Mouse (Mus musculus) embryonic facial prominence, embryonic 12.5 days (tissue): ENCODE measurements around the gene Ncam1. TPM values are rescaled to one million over a fixed set of nuclear protein-coding genes. Genes with fewer than 3 reads are reported as not detected.
A peak's percentile ranks its signal among the peaks of the same experiment; 100 is the strongest.

ENCODE experiments used
- ATAC-seq: fragments of 200-750 bp; cut with Nextera tagmentation; 2 replicates; pipeline ENCODE4 v1.8.0; 2017; ENCODE audit not compliant: insufficient number of reproducible peaks, insufficient read depth, low FRiP score, low TSS enrichment
- H3K27ac ChIP-seq: fragments of 300-500 bp; sonication (generic); 2 replicates; pipeline ENCODE4 v1.5.1; 2016; ENCODE audit warnings: mild to moderate bottlenecking
- H3K27me3 ChIP-seq: fragments of 300-500 bp; sonication (generic); 2 replicates; pipeline ENCODE4 v1.6.1; 2016; ENCODE audit warnings: mild to moderate bottlenecking, moderate library complexity
- H3K36me3 ChIP-seq: fragments of 300-500 bp; sonication (generic); 2 replicates; pipeline ENCODE4 v1.6.1; 2016; ENCODE audit warnings: mild to moderate bottlenecking
- H3K4me1 ChIP-seq: fragments of 300-500 bp; sonication (generic); 2 replicates; pipeline ENCODE4 v1.6.1; 2016
- H3K4me2 ChIP-seq: fragments of 300-500 bp; sonication (generic); replicated peaks from 2 replicates; pipeline ENCODE4 v1.6.1; 2016; ENCODE audit warnings: mild to moderate bottlenecking, moderate library complexity
- H3K4me3 ChIP-seq: fragments of 300-500 bp; sonication (generic); 2 replicates; pipeline ENCODE4 v1.5.1; 2016; ENCODE audit warnings: mild to moderate bottlenecking
- H3K9ac ChIP-seq: fragments of 300-500 bp; sonication (generic); 2 replicates; pipeline ENCODE4 v1.6.1; 2016; ENCODE audit warnings: mild to moderate bottlenecking, moderate library complexity
- H3K9me3 ChIP-seq: fragments of 300-500 bp; sonication (generic); 2 replicates; pipeline ENCODE4 v1.6.1; 2016; ENCODE audit warnings: mild to moderate bottlenecking, moderate library complexity
- WGBS: fragments of 180-500 bp; shearing (Covaris S2); methylation state at CpG from one replicate; pipeline ENCODE4 v1.1.7; 2016; 5-methylcytosine and 5-hydroxymethylcytosine counted together
- polyA plus RNA-seq: library from polyadenylated mRNA; unstranded; fragments of >200 nt; fragmentation: Nextera tagmentation; extraction: Ambion mirVana; gene quantifications from 2 replicates; pipeline ENCODE4 v1.2.1, GENCODE M21; 2016

The Ncam1 gene
- polyA plus RNA-seq, 1 experiment from 2014 or later = 85.4 TPM

GRCm38 (mm10) chr9:49533912-49534491, 264.7 kb downstream of the Ncam1 start:
- no peaks in the 10 kb centered on the region for H3K9me3 ChIP-seq
- no peak overlapping the region for H3K9ac ChIP-seq
- H3K4me3 ChIP-seq = no peak overlapping the region
- H3K4me2 ChIP-seq = no peak overlapping the region
- WGBS = 33% methylated on average over 8 of the region's 8 CpGs
- peak overlapping the region; percentile 14; the same call in 1 of the 2 replicates for H3K27ac ChIP-seq
- H3K27me3 ChIP-seq = no peaks in the 10 kb centered on the region
- peaks cover 17% of the 10 kb centered on the region for H3K4me1 ChIP-seq
- no peaks in the 10 kb centered on the region for H3K36me3 ChIP-seq
- ATAC-seq = no peak

DNA sequence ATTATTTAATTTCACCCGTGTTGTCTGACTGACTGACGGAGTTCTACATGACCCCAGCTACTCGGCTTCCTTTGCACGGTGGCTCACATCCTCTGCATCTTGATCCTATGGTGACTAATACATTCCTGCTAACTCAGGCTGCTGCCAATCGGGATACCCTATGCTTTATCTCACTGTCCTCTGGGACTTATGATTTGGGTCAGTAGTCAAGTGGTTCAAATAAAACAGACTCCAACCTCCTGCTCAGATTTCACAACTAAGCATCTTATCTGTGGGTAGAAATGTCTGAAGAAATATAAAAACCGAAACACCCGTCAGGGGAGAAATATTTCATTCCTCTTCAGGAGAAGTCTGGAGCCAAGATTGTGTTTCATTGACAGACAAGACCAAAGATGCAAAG, 265.3 kb downstream of the Ncam1 start:
- H3K9me3 ChIP-seq = no peaks in the 10 kb centered on the region
- no peaks in the 10 kb centered on the region for H3K27me3 ChIP-seq
- no peak overlapping the region for H3K4me3 ChIP-seq
- peaks cover 17% of the 10 kb centered on the region for H3K4me1 ChIP-seq
- 50% methylated on average over 7 of the region's 7 CpGs for WGBS
- H3K4me2 ChIP-seq = no peak overlapping the region
- H3K36me3 ChIP-seq = no peaks in the 10 kb centered on the region
- no peak overlapping the region for H3K27ac ChIP-seq
- H3K9ac ChIP-seq = no peak overlapping the region
- ATAC-seq = no peak

- peaks cover 23% of the 10 kb centered on the region for H3K4me1 ChIP-seq
- WGBS = 90% methylated on average over 6 of the region's 6 CpGs
- no peak overlapping the region for H3K9ac ChIP-seq
- H3K36me3 ChIP-seq = no peaks in the 10 kb centered on the region
- no peaks in the 10 kb centered on the region for H3K27me3 ChIP-seq
- H3K9me3 ChIP-seq = no peaks in the 10 kb centered on the region
- no peak for ATAC-seq
- H3K4me2 ChIP-seq = no peak overlapping the region
- no peak overlapping the region for H3K27ac ChIP-seq
- no peak overlapping the region for H3K4me3 ChIP-seq
Measured at GRCm38 (mm10) chr9:49531833-49532232, 266.9 kb downstream of the Ncam1 start.

DNA sequence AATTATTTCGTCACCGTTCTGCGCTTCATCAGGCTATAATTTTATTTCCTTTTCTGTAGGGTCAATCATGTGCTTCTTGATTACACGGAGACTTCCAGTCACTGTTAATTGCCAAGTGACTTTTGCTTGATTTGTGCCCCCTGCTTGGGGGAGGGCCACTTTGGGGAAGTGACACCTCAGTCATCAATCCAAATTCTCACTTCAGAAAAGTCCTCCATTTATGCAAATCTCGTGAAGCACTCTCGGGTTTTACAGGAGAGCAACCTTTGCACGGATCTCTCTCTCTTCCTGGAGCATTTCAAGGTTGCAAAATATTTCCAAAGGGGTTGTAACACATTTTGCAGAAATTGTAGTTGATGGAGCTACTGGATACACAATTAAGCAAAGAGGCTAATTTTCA, 267.5 kb downstream of the Ncam1 start:
- Histone ChIP-seq H3K4me1 (peaks cover 23% of the 10 kb centered on the region), H3K4me3 (no peak overlapping the region), H3K9me3 (no peaks in the 10 kb centered on the region), H3K27ac (no peak overlapping the region), H3K36me3 (no peaks in the 10 kb centered on the region), H3K27me3 (no peaks in the 10 kb centered on the region), H3K4me2 (no peak overlapping the region), H3K9ac (no peak overlapping the region)
- 61% methylated on average over 7 of the region's 7 CpGs for WGBS
- ATAC-seq = no peak

DNA sequence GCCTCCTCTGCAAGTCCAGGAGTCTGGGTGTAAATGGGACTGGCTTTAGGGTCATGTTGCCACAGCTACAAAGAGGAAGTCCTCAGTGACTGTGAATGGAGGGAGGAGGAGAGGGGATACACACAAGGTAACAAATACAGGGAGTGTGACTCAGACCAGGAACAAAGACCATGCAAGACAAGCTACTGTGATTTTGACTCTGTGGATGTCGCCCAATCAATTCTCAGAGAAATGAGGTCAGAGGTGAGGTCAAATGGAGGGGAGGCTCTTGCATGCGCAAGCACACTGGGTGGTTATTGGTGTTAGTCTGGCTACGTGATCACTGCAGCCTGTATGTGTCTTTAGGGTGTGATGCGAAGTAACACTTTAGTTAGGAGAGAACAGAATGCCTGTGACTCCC, 268.0 kb downstream of the Ncam1 start:
- no peak overlapping the region for H3K9ac ChIP-seq
- H3K27ac ChIP-seq = no peak overlapping the region
- 69% methylated on average over 4 of the region's 4 CpGs for WGBS
- H3K9me3 ChIP-seq = no peaks in the 10 kb centered on the region
- H3K4me2 ChIP-seq = no peak overlapping the region
- no peaks in the 10 kb centered on the region for H3K36me3 ChIP-seq
- no peak for ATAC-seq
- no peak overlapping the region for H3K4me3 ChIP-seq
- no peaks in the 10 kb centered on the region for H3K27me3 ChIP-seq
- peaks cover 23% of the 10 kb centered on the region for H3K4me1 ChIP-seq

DNA sequence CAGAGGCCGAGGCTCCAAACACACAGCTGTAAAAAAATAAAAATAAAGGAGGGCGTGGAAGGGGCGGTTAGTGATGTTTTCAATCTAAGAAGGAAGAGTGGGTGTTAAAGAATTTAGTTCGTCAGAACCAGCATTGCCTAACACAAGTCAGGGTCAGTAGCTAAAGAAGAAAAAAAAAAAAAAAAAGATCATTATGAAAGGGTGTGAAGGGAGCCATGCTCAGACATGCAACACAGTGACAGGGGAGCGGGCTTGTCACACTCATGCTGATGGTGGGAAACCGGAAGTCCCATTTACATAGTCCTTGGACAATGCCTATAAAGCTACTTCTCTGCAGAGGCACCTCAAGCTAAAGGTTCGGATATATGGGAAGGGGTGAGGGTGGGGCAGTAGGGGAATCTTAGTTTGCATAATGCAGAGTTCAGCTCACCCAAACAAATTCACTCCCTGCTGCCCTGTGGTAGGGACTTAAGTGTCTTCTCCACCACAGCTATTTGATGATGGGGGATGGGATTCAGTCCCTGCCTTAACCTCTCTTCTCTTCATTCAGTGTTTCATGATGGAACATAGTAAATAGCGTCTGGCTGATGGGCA, 269.3 kb downstream of the Ncam1 start:
- WGBS = 73% methylated on average over 8 of the region's 8 CpGs
- Histone ChIP-seq H3K4me3 (no peak overlapping the region), H3K27ac (no peak overlapping the region), H3K27me3 (no peaks in the 10 kb centered on the region), H3K36me3 (no peaks in the 10 kb centered on the region), H3K9me3 (no peaks in the 10 kb centered on the region), H3K4me1 (peaks cover 24% of the 10 kb centered on the region), H3K9ac (no peak overlapping the region), H3K4me2 (no peak overlapping the region)
- no peak for ATAC-seq

DNA sequence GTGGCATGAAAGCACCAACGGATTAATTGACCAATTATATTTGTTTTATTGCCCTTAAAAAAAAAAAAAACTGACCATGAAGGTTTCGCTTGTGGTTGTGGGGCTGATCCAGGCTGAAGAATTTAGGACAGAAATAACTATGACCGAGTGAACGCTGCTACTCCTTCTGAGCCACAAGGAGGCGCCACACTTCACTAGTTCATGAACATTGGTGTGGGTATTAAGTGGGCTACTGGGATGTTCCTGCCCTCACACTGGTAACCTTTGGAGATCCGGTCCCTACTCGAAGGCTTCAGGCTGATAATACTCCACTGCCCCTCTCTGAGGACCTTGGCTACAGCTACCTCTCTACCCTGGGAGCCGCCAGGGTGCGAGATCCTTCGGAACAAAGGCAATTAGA, 269.8 kb downstream of the Ncam1 start:
- Histone ChIP-seq H3K36me3 (no peaks in the 10 kb centered on the region), H3K4me3 (no peak overlapping the region), H3K9ac (no peak overlapping the region), H3K4me1 (peaks cover 20% of the 10 kb centered on the region), H3K27ac (no peak overlapping the region), H3K9me3 (no peaks in the 10 kb centered on the region), H3K4me2 (no peak overlapping the region), H3K27me3 (no peaks in the 10 kb centered on the region)
- 65% methylated on average over 10 of the region's 10 CpGs for WGBS
- no peak for ATAC-seq

- H3K9me3 ChIP-seq = no peaks in the 10 kb centered on the region
- no peak overlapping the region for H3K4me2 ChIP-seq
- H3K36me3 ChIP-seq = no peaks in the 10 kb centered on the region
- peaks cover 20% of the 10 kb centered on the region for H3K4me1 ChIP-seq
- no peak overlapping the region for H3K4me3 ChIP-seq
- H3K9ac ChIP-seq = no peak overlapping the region
- WGBS = 60% methylated on average over 5 of the region's 5 CpGs
- H3K27ac ChIP-seq = no peak overlapping the region
- no peak for ATAC-seq
- H3K27me3 ChIP-seq = no peaks in the 10 kb centered on the region
Measured at GRCm38 (mm10) chr9:49528026-49528425, 270.7 kb downstream of the Ncam1 start.

DNA sequence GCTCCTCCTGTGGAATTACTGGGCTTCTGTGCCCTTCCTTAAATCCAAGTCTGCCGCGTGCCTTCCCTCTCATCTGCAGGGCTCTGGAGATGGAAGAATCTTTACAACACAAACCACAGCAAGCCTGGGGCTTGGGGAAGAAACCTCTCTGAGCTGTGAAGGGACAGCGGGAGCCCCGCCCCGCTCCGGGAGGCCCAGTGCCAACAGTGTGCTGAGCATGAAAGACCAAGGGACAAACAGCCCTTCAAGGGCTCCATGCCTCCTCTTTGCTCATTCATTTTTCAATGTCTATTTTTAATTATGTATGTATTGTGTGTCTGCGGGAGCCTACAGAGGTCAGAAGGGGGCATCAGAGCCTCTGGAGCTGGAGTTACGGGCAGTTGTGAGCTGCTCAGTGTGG, 271.4 kb downstream of the Ncam1 start:
- H3K9ac ChIP-seq = no peak overlapping the region
- no peaks in the 10 kb centered on the region for H3K9me3 ChIP-seq
- no peak overlapping the region for H3K4me2 ChIP-seq
- 68% methylated on average over 8 of the region's 8 CpGs for WGBS
- H3K4me1 ChIP-seq = peaks cover 20% of the 10 kb centered on the region
- no peak overlapping the region for H3K27ac ChIP-seq
- H3K27me3 ChIP-seq = no peaks in the 10 kb centered on the region
- H3K4me3 ChIP-seq = no peak overlapping the region
- H3K36me3 ChIP-seq = no peaks in the 10 kb centered on the region
- ATAC-seq = no peak

DNA sequence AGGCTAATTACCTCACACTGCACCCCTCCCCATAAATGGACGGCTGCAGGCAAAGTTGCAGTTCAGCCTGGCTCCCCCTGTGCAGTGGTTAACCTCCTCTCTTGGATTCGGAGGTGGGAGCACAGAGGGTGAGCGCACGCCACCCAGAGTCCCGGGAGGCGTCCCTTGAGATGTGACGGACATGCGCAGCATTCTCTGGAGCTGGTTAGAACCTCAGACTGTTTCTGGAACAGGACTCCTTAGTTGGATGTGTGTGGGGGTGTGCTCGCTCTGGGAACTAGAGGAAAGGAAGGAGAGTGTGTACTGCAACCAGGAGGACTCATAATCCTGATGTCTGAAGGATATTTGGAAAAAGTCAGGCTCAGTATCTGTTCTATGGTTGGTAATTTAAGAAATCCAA, 274.0 kb downstream of the Ncam1 start:
- no peaks in the 10 kb centered on the region for H3K9me3 ChIP-seq
- H3K4me2 ChIP-seq = no peak overlapping the region
- H3K4me1 ChIP-seq = peaks cover 11% of the 10 kb centered on the region; the same call in 1 of the 2 replicates
- H3K27ac ChIP-seq = no peak overlapping the region
- no peak overlapping the region for H3K4me3 ChIP-seq
- H3K9ac ChIP-seq = no peak overlapping the region
- H3K27me3 ChIP-seq = no peaks in the 10 kb centered on the region
- WGBS = 61% methylated on average over 9 of the region's 9 CpGs
- H3K36me3 ChIP-seq = 0 out of 2 replicates have a peak, but pooled peaks cover 7% of the 10 kb centered on the region
- no peak for ATAC-seq

- no peak overlapping the region for H3K27ac ChIP-seq
- WGBS = 76% methylated on average over 9 of the region's 9 CpGs
- ATAC-seq = no peak
- H3K4me2 ChIP-seq = no peak overlapping the region
- H3K36me3 ChIP-seq = peaks cover 8% of the 10 kb centered on the region; the same call in 1 of the 2 replicates
- no peak overlapping the region for H3K9ac ChIP-seq
- peaks cover 10% of the 10 kb centered on the region; the same call in 1 of the 2 replicates for H3K4me1 ChIP-seq
- no peaks in the 10 kb centered on the region for H3K9me3 ChIP-seq
- no peak overlapping the region for H3K4me3 ChIP-seq
- H3K27me3 ChIP-seq = no peaks in the 10 kb centered on the region
Measured at GRCm38 (mm10) chr9:49523881-49524280, 274.8 kb downstream of the Ncam1 start.

DNA sequence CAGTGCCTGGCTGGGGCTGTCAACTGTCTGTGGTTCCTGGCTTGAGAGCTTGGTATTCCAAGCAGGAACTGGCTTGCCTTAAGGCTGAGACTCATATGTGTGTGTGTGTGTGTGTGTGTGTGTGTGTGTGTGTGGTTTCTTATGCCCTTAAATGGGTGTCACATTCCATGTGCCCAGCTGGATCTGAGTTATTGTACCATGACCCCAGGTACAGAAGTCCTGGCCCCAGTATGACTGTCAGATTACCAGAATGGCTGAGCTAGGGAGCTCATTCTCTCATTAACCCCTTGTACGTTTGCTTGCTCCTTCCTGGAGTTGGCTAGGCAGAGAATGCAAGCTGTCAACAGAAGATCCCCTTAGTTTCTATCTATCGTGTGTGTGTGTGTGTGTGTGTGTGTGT, 284.4 kb downstream of the Ncam1 start:
- ATAC-seq = no peak
- WGBS = 67% methylated on average over 2 of the region's 2 CpGs

More for the DNA sequence above, 284.4 kb downstream of the Ncam1 start:
- Histone ChIP-seq H3K27ac (no peak overlapping the region), H3K4me1 (no peaks in the 10 kb centered on the region), H3K4me3 (no peak overlapping the region), H3K36me3 (no peaks in the 10 kb centered on the region; the same call in none of the 2 replicates), H3K9me3 (no peaks in the 10 kb centered on the region), H3K4me2 (no peak overlapping the region), H3K27me3 (no peaks in the 10 kb centered on the region), H3K9ac (no peak overlapping the region)
